Mouse (Mus musculus): ENCODE results near the gene Smn1. TPM values are rescaled to one million over a fixed set of nuclear protein-coding genes. Genes with fewer than 3 reads are reported as not detected.

Gene Smn1
- 3.3 and 4.1 TPM in 2 replicates for polyA plus RNA-seq (2012)

- H3K27me3 ChIP-seq (ENCODE audit: control insufficient read depth): no peaks in the 10 kb centered on the region
Measured at GRCm38 (mm10) chr13:100124423-100125257, at the start of gene Smn1. Gene Smn1 (plus strand): TSS chr13:100124852.

DNA sequence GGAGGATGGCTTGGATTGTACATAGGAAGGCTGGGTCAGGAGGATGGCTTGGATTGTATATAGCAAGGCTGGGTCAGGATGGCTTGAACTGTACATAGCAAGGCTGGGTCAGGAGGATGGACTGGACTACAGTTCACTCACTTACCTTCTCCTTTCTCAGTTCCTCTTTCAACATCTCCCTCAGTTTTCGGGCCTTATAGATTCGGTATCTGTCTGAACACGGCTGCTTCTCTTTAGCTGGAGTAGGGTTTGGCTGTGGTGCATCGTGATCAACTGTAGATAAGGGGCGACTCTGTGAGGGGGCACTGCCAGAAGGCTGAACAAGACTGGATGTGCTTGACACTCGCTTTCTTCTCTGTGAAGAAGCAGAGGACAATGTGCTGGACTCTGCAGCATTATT lies 25.8 kb upstream of the Smn1 start:
- peaks cover 67% of the 10 kb centered on the region for H3K36me3 ChIP-seq (ENCODE audit: control insufficient read depth)

More at GRCm38 (mm10) chr13:100124423-100125257, at the start of gene Smn1:
- Histone ChIP-seq H3K4me1 (ENCODE audit: control insufficient read depth) (peaks cover 22% of the 10 kb centered on the region), H3K4me3 (replicated peaks) (peak within 1 kb of the TSS; percentile 79), H3K9me3 (ENCODE audit: control insufficient read depth, low read length) (no peaks in the 10 kb centered on the region), H3K36me3 (ENCODE audit: control insufficient read depth) (peaks cover 29% of the 10 kb centered on the region)
- TF ChIP-seq TAL1 (IDR thresholded peaks at IDR 0.05; ENCODE audit: low read length) (no peak), GATA1 (IDR thresholded peaks at IDR 0.05; ENCODE audit: low read length) (no peak)

GRCm38 (mm10) chr13:100103052-100103658 lies 21.5 kb upstream of the Smn1 start:
- TF ChIP-seq GATA1 (IDR thresholded peaks at IDR 0.05; ENCODE audit: low read length) (no peak), TAL1 (IDR thresholded peaks at IDR 0.05; ENCODE audit: low read length) (no peak)
- peaks cover 26% of the 10 kb centered on the region for H3K36me3 ChIP-seq (ENCODE audit: control insufficient read depth)
- peaks cover 53% of the 10 kb centered on the region for H3K4me1 ChIP-seq (ENCODE audit: control insufficient read depth)
- H3K9me3 ChIP-seq (ENCODE audit: control insufficient read depth, low read length): no peaks in the 10 kb centered on the region
- H3K27me3 ChIP-seq (ENCODE audit: control insufficient read depth): peaks cover 20% of the 10 kb centered on the region
- peak overlapping the region; percentile 97 for H3K4me3 ChIP-seq (replicated peaks)

More for the DNA sequence above, 25.8 kb upstream of the Smn1 start:
- Histone ChIP-seq H3K4me3 (replicated peaks) (no peak overlapping the region), H3K27me3 (ENCODE audit: control insufficient read depth) (no peaks in the 10 kb centered on the region), H3K9me3 (ENCODE audit: control insufficient read depth, low read length) (no peaks in the 10 kb centered on the region; the same call in 1 of the 2 replicates), H3K4me1 (ENCODE audit: control insufficient read depth) (peaks cover 36% of the 10 kb centered on the region)
- TF ChIP-seq GATA1 (IDR thresholded peaks at IDR 0.05; ENCODE audit: low read length): no peak
- no peak for TF ChIP-seq TAL1 (IDR thresholded peaks at IDR 0.05; ENCODE audit: low read length)

- H3K4me1 ChIP-seq (ENCODE audit: control insufficient read depth): peaks cover 54% of the 10 kb centered on the region
- no peaks in the 10 kb centered on the region for H3K9me3 ChIP-seq (ENCODE audit: control insufficient read depth, low read length)
- H3K36me3 ChIP-seq (ENCODE audit: control insufficient read depth): peaks cover 19% of the 10 kb centered on the region
- H3K27me3 ChIP-seq (ENCODE audit: control insufficient read depth): peaks cover 23% of the 10 kb centered on the region
- H3K4me3 ChIP-seq (replicated peaks): peak within 1 kb of the TSS; percentile 97
- TF ChIP-seq TAL1 (IDR thresholded peaks at IDR 0.05; ENCODE audit: low read length): no peak
- no peak for TF ChIP-seq GATA1 (IDR thresholded peaks at IDR 0.05; ENCODE audit: low read length)
Measured at GRCm38 (mm10) chr13:100103748-100104254, 20.9 kb upstream of the Smn1 start, which contains the start of gene Bdp1. Gene Bdp1 (minus strand): TSS chr13:100104070.

GRCm38 (mm10) chr13:100107652-100108472 lies 16.8 kb upstream of the Smn1 start, which contains the start of gene Serf1:
Gene Serf1 (plus strand): TSS chr13:100108012.
- Histone ChIP-seq H3K4me1 (ENCODE audit: control insufficient read depth) (peaks cover 26% of the 10 kb centered on the region), H3K9me3 (ENCODE audit: control insufficient read depth, low read length) (no peaks in the 10 kb centered on the region), H3K27me3 (ENCODE audit: control insufficient read depth) (peaks cover 23% of the 10 kb centered on the region), H3K36me3 (ENCODE audit: control insufficient read depth) (no peaks in the 10 kb centered on the region), H3K4me3 (replicated peaks) (peak within 1 kb of the TSS; percentile 75)
- TF ChIP-seq TAL1 (IDR thresholded peaks at IDR 0.05; ENCODE audit: low read length) (no peak), GATA1 (IDR thresholded peaks at IDR 0.05; ENCODE audit: low read length) (no peak)

- no peak for TF ChIP-seq GATA1 (IDR thresholded peaks at IDR 0.05; ENCODE audit: low read length)
- TF ChIP-seq TAL1 (IDR thresholded peaks at IDR 0.05; ENCODE audit: low read length): no peak
- Histone ChIP-seq H3K4me1 (ENCODE audit: control insufficient read depth) (peaks cover 17% of the 10 kb centered on the region), H3K4me3 (replicated peaks) (no peak overlapping the region), H3K9me3 (ENCODE audit: control insufficient read depth, low read length) (no peaks in the 10 kb centered on the region), H3K27me3 (ENCODE audit: control insufficient read depth) (peaks cover 10% of the 10 kb centered on the region), H3K36me3 (ENCODE audit: control insufficient read depth) (no peaks in the 10 kb centered on the region)
Measured at GRCm38 (mm10) chr13:100112218-100112972, 12.3 kb upstream of the Smn1 start.

DNA sequence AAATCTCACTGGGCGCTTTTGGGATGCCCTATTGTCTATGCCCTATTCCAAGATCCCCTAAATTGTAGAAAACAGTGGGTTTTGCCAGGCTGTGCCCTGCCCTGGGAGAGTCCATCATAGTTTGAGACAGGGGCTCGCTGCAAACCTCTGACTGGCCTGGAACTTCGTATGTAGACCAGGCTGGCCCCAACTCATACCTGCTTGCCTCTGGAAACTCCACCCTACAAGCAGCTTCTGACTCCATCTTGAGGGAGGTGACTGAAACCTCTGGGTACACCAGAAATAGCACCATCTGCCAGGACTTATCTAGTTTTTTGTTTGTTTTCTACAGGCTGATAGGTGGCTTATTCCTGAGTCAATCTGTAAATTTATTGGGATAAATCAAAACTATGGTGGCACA lies 682 bp upstream of the Smn1 start:
- Histone ChIP-seq H3K9me3 (ENCODE audit: control insufficient read depth, low read length) (no peaks in the 10 kb centered on the region), H3K4me1 (ENCODE audit: control insufficient read depth) (peaks cover 22% of the 10 kb centered on the region), H3K4me3 (replicated peaks) (peak overlapping the region; percentile 79), H3K27me3 (ENCODE audit: control insufficient read depth) (no peaks in the 10 kb centered on the region), H3K36me3 (ENCODE audit: control insufficient read depth) (peaks cover 23% of the 10 kb centered on the region)
- TF ChIP-seq GATA1 (IDR thresholded peaks at IDR 0.05; ENCODE audit: low read length): no peak
- TF ChIP-seq TAL1 (IDR thresholded peaks at IDR 0.05; ENCODE audit: low read length): no peak

DNA sequence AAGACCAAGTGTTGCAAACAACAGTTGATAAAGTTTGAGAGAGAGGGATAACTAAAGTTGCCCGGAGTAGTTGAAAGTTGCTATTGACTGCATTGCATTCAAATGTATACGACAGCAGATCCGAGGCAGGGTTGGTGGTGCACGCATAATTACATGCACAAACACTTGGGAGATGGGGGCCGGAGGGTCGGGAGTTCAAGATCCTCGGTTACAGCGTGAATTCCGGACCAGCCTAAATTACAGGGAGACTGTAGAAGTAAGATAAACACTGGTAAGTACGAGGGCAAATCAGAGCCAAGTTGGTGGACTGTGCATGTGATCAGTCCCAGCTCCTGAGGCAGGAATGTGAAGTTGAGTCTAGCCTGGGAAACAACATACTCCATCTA lies 599 bp downstream of the Smn1 start:
- Histone ChIP-seq H3K27me3 (ENCODE audit: control insufficient read depth) (no peaks in the 10 kb centered on the region), H3K4me1 (ENCODE audit: control insufficient read depth) (peaks cover 22% of the 10 kb centered on the region), H3K36me3 (ENCODE audit: control insufficient read depth) (peaks cover 31% of the 10 kb centered on the region), H3K4me3 (replicated peaks) (peak overlapping the region; percentile 79), H3K9me3 (ENCODE audit: control insufficient read depth, low read length) (no peaks in the 10 kb centered on the region)
- TF ChIP-seq TAL1 (IDR thresholded peaks at IDR 0.05; ENCODE audit: low read length): no peak
- no peak for TF ChIP-seq GATA1 (IDR thresholded peaks at IDR 0.05; ENCODE audit: low read length)
